ENCODE assay signal across 8 mouse cellular contexts in the genomic region with DNA sequence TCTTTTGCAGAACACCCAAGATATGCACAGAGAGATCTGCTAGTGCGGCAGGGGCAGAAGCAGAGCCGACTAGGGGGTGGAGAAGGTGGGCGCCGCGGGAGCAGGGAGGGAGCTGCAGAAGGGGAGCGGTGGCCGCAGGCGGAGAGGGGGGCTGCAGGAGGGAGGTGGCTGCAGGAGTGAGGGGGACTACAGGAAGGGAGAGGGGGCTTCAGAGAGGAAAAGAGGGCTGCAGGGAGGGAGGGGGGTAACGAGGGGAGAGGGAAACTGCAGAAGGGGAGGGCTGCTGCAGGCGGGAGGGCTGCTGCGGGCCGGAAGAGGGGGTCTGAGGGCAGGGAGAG. TPM values are rescaled to one million over a fixed set of nuclear protein-coding genes. Genes with fewer than 3 reads are reported as not detected.
DNase-seq lines count a peak whose midpoint lies in the region; ATAC-seq lines count a peak whose summit lies in the region.

No protein-coding gene starts in this region.

- H3K4me1 ChIP-seq in lung, embryonic 16.5 days (replicated peaks; ENCODE audit: control insufficient read depth, insufficient read depth, low read length) = peaks cover 10% of the 10 kb centered on the region
- H3K4me1 ChIP-seq in intestine, embryonic 14.5 days (replicated peaks; ENCODE audit: control insufficient read depth, insufficient read depth, low read length) = no peaks in the 10 kb centered on the region; the same call in 1 of the 2 replicates
- H3K4me1 ChIP-seq in neural tube, embryonic 13.5 days (replicated peaks) = peaks cover 26% of the 10 kb centered on the region

- H3K9ac ChIP-seq in lung, embryonic 16.5 days (ENCODE audit: low read length) = peak overlapping the region; percentile 82
- H3K9ac ChIP-seq in intestine, embryonic 14.5 days (ENCODE audit: low read length) = peak overlapping the region; percentile 71
- H3K9ac ChIP-seq in neural tube, embryonic 13.5 days = peak overlapping the region; percentile 82

- ATAC-seq in lung, embryonic 16.5 days (ENCODE audit: low read depth) = peak; percentile 6
- no peak for ATAC-seq in intestine, embryonic 14.5 days (replicated peaks; ENCODE audit: low FRiP score, low TSS enrichment, low read depth)
- ATAC-seq in neural tube, embryonic 13.5 days (ENCODE audit: low read depth) = no peak; the same call in 1 of the 2 replicates

- H3K4me3 ChIP-seq in lung, embryonic 16.5 days (ENCODE audit: low read length) = peak overlapping the region; percentile 83
- peak overlapping the region; percentile 73 for H3K4me3 ChIP-seq in intestine, embryonic 14.5 days (ENCODE audit: low read depth, low read length)
- H3K4me3 ChIP-seq in neural tube, embryonic 13.5 days = peak overlapping the region; percentile 72

- peak; percentile 9 for DNase-seq in adrenal gland, postnatal 10 days
- no peak for DNase-seq in adrenal gland, adult (ENCODE audit: inconsistent age in 2 of 2, low spot score in 1 of 2)
- DNase-seq in lung, postnatal 36 days = no peak
- peak; percentile 58 for DNase-seq in intestine, embryonic 14.5 days (ENCODE audit: low spot score)
- no peak for DNase-seq in frontal cortex, postnatal 10 days (ENCODE audit: low spot score in 2 of 2)
- DNase-seq in layer of hippocampus, adult 11-12 months (ENCODE audit: low spot score) = no peak

- no peaks in the 10 kb centered on the region for H3K27me3 ChIP-seq in lung, embryonic 16.5 days (ENCODE audit: control insufficient read depth, insufficient read depth, low read depth, low read length)
- H3K27me3 ChIP-seq in intestine, embryonic 14.5 days (replicated peaks; ENCODE audit: control insufficient read depth, insufficient read depth, low read length) = no peaks in the 10 kb centered on the region
- no peaks in the 10 kb centered on the region for H3K27me3 ChIP-seq in neural tube, embryonic 13.5 days

- 0% methylated on average over 11 of the region's 12 CpGs for WGBS in lung, embryonic 16.5 days
- WGBS in intestine, embryonic 14.5 days = 4% methylated on average over 12 of the region's 12 CpGs
- 0% methylated on average over 12 of the region's 12 CpGs for WGBS in neural tube, embryonic 13.5 days

- peak overlapping the region; percentile 92 for H3K4me2 ChIP-seq in lung, embryonic 16.5 days (ENCODE audit: low read depth, low read length)
- peak overlapping the region; percentile 80 for H3K4me2 ChIP-seq in intestine, embryonic 14.5 days (ENCODE audit: low read length)
- peak overlapping the region; percentile 84 for H3K4me2 ChIP-seq in neural tube, embryonic 13.5 days

- H3K36me3 ChIP-seq in lung, embryonic 16.5 days (ENCODE audit: control insufficient read depth, insufficient read depth, low read length) = peaks cover 34% of the 10 kb centered on the region
- peaks cover 47% of the 10 kb centered on the region for H3K36me3 ChIP-seq in intestine, embryonic 14.5 days (ENCODE audit: control insufficient read depth, insufficient read depth, low read length)
- peaks cover 64% of the 10 kb centered on the region for H3K36me3 ChIP-seq in neural tube, embryonic 13.5 days

- H3K27ac ChIP-seq in lung, embryonic 16.5 days (ENCODE audit: low read length) = peak overlapping the region; percentile 92; the same call in 1 of the 2 replicates
- H3K27ac ChIP-seq in intestine, embryonic 14.5 days (ENCODE audit: low read depth) = peak overlapping the region; percentile 88
- peak overlapping the region; percentile 96 for H3K27ac ChIP-seq in neural tube, embryonic 13.5 days (replicated peaks)

- H3K9me3 ChIP-seq in lung, embryonic 16.5 days (ENCODE audit: control insufficient read depth, low read length) = no peaks in the 10 kb centered on the region
- no peaks in the 10 kb centered on the region for H3K9me3 ChIP-seq in intestine, embryonic 14.5 days (ENCODE audit: control insufficient read depth, low read length)
- no peaks in the 10 kb centered on the region for H3K9me3 ChIP-seq in neural tube, embryonic 13.5 days

RNA-seq across cellular contexts. Expression of a gene that starts 2.4 kb away (rescaled TPM):
- total RNA-seq in adrenal gland, postnatal 10 days (2021) = 10 to 100 TPM in 1 of 2 experiments, 1 to 10 TPM in 1; 5.8 to 12.1 TPM
- polyA plus RNA-seq in lung, embryonic 16.5 days (2015; fragmentation: Nextera tagmentation; extraction: Ambion mirVana) = 32.7 and 34.1 TPM in 2 replicates
- 24.7 and 31.8 TPM in 2 replicates for polyA plus RNA-seq in intestine, embryonic 14.5 days (2014; fragmentation: Nextera tagmentation; extraction: Ambion mirVana)
- 39.8 and 49.2 TPM in 2 replicates for polyA plus RNA-seq in neural tube, embryonic 13.5 days (2015; fragmentation: Nextera tagmentation; extraction: Ambion mirVana)

RNA-seq across cellular contexts. Expression of a gene that starts 17.9 kb away (rescaled TPM):
- 1 to 10 TPM; 2.7 to 6.4 TPM for total RNA-seq in adrenal gland, postnatal 10 days (2021)
- 10.2 and 11.3 TPM in 2 replicates for polyA plus RNA-seq in lung, embryonic 16.5 days (2015; fragmentation: Nextera tagmentation; extraction: Ambion mirVana)
- polyA plus RNA-seq in intestine, embryonic 14.5 days (2014; fragmentation: Nextera tagmentation; extraction: Ambion mirVana) = 9.1 and 12.0 TPM in 2 replicates
- polyA plus RNA-seq in neural tube, embryonic 13.5 days (2015; fragmentation: Nextera tagmentation; extraction: Ambion mirVana) = 18.2 and 19.2 TPM in 2 replicates

RNA-seq across cellular contexts. Expression of a gene that starts 28.4 kb away (rescaled TPM):
- total RNA-seq in adrenal gland, postnatal 10 days (2021) = 1 to 10 TPM; 4.1 to 4.8 TPM
- 9.3 and 10.8 TPM in 2 replicates for polyA plus RNA-seq in lung, embryonic 16.5 days (2015; fragmentation: Nextera tagmentation; extraction: Ambion mirVana)
- 7.4 and 8.1 TPM in 2 replicates for polyA plus RNA-seq in intestine, embryonic 14.5 days (2014; fragmentation: Nextera tagmentation; extraction: Ambion mirVana)
- polyA plus RNA-seq in neural tube, embryonic 13.5 days (2015; fragmentation: Nextera tagmentation; extraction: Ambion mirVana) = 6.9 and 7.6 TPM in 2 replicates

RNA-seq across cellular contexts. Expression of a gene that starts 35.1 kb away (rescaled TPM):
- under 1 TPM; 0.36 to 0.42 TPM for total RNA-seq in adrenal gland, postnatal 10 days (2021)
- not detected in 2 replicates for polyA plus RNA-seq in lung, embryonic 16.5 days (2015; fragmentation: Nextera tagmentation; extraction: Ambion mirVana)
- not detected in 2 replicates for polyA plus RNA-seq in intestine, embryonic 14.5 days (2014; fragmentation: Nextera tagmentation; extraction: Ambion mirVana)
- polyA plus RNA-seq in neural tube, embryonic 13.5 days (2015; fragmentation: Nextera tagmentation; extraction: Ambion mirVana) = 0.31 TPM in 1 of 2 replicates, not detected in the other

RNA-seq across cellular contexts. Expression of a gene that starts 44.0 kb away (rescaled TPM):
- total RNA-seq in adrenal gland, postnatal 10 days (2021) = 1 to 10 TPM; 2.0 to 3.5 TPM
- polyA plus RNA-seq in lung, embryonic 16.5 days (2015; fragmentation: Nextera tagmentation; extraction: Ambion mirVana) = 3.5 and 4.2 TPM in 2 replicates
- polyA plus RNA-seq in intestine, embryonic 14.5 days (2014; fragmentation: Nextera tagmentation; extraction: Ambion mirVana) = 3.4 and 3.8 TPM in 2 replicates
- polyA plus RNA-seq in neural tube, embryonic 13.5 days (2015; fragmentation: Nextera tagmentation; extraction: Ambion mirVana) = 4.9 and 5.5 TPM in 2 replicates

Comparison
In these comparisons a context has a peak if more than half of its experiments do, and no peak if none do; other contexts are left out.
1. DNase-seq: peak in adrenal gland, postnatal 10 days (single experiment) and intestine, embryonic 14.5 days (single experiment); none in adrenal gland, adult (0 of 2), lung, postnatal 36 days (single experiment), frontal cortex, postnatal 10 days (0 of 2) and layer of hippocampus, adult 11-12 months (single experiment).
2. Peak in every context shown above with its lines, with median percentiles within 50 percentile points of each other: H3K27ac ChIP-seq, H3K4me2 ChIP-seq, H3K4me3 ChIP-seq and H3K9ac ChIP-seq.